Mouse (Mus musculus) lung, embryonic 16.5 days (tissue): ENCODE results near the gene 9930111J21Rik1. TPM values are rescaled to one million over a fixed set of nuclear protein-coding genes. Genes with fewer than 3 reads are reported as not detected.
"Not testable (repeated sequence)": the region's sequence is repeated elsewhere in the genome, so short reads cannot be mapped to it uniquely, and the experiment has no call there.

ENCODE experiments used
- ATAC-seq: fragments of 200-750 bp; cut with Nextera tagmentation; 2 replicates; pipeline ENCODE4 v1.8.0; 2017; ENCODE audit warnings: low read depth, mild to moderate bottlenecking, moderate library complexity
- H3K27ac ChIP-seq: fragments of 300-500 bp; sonication (generic); 2 replicates; pipeline ENCODE4 v1.5.1; 2014; ENCODE audit warnings: mild to moderate bottlenecking, control low read depth, low read length
- H3K27me3 ChIP-seq: fragments of 300-500 bp; sonication (generic); 2 replicates; pipeline ENCODE4 v1.6.1; 2014; ENCODE audit warnings: low read depth, low read length, mixed read lengths; ENCODE audit not compliant: control insufficient read depth, insufficient read depth
- H3K36me3 ChIP-seq: fragments of 300-500 bp; sonication (generic); 2 replicates; pipeline ENCODE4 v1.6.1; 2014; ENCODE audit warnings: low read length; ENCODE audit not compliant: control insufficient read depth, insufficient read depth
- H3K4me1 ChIP-seq: fragments of 300-500 bp; sonication (generic); replicated peaks from 2 replicates; pipeline ENCODE4 v1.6.1; 2014; ENCODE audit warnings: low read length, mixed read lengths; ENCODE audit not compliant: control insufficient read depth, insufficient read depth
- H3K4me2 ChIP-seq: fragments of 300-500 bp; sonication (generic); 2 replicates; pipeline ENCODE4 v1.6.1; 2014; ENCODE audit warnings: low read depth, low read length, control low read depth
- H3K4me3 ChIP-seq: fragments of 300-500 bp; sonication (generic); 2 replicates; pipeline ENCODE4 v1.5.1; 2014; ENCODE audit warnings: mild to moderate bottlenecking, low read length, control low read depth
- H3K9ac ChIP-seq: fragments of 300-500 bp; sonication (generic); 2 replicates; pipeline ENCODE4 v1.6.1; 2014; ENCODE audit warnings: low read length, control low read depth
- H3K9me3 ChIP-seq: fragments of 300-500 bp; sonication (generic); 2 replicates; pipeline ENCODE4 v1.6.1; 2016; ENCODE audit warnings: low read length; ENCODE audit not compliant: control insufficient read depth
- WGBS: fragments of 180-500 bp; shearing (Covaris S2); extraction: QIAGEN DNeasy Blood & Tissue Kit; methylation state at CpG from one replicate; pipeline ENCODE4 v1.1.7; 2014; 5-methylcytosine and 5-hydroxymethylcytosine counted together
- polyA plus RNA-seq: library from polyadenylated mRNA; unstranded; fragments of >200 nt; fragmentation: Nextera tagmentation; extraction: Ambion mirVana; gene quantifications from 2 replicates; pipeline ENCODE4 v1.2.1, GENCODE M21; 2015

9930111J21Rik1 gene
- polyA plus RNA-seq, 1 experiment from 2014 or later, result 0.85 TPM

GRCm38 (mm10) chr11:48988219-48988618 is 9.0 kb upstream of the 9930111J21Rik1 start:
- not testable (repeated sequence) for H3K4me2 ChIP-seq, ATAC-seq, H3K36me3 ChIP-seq, H3K27ac ChIP-seq, H3K9ac ChIP-seq, H3K9me3 ChIP-seq, H3K4me1 ChIP-seq, H3K4me3 ChIP-seq, H3K27me3 ChIP-seq
- WGBS, result 70% methylated on average over 2 of the region's 3 CpGs

GRCm38 (mm10) chr11:48982848-48983247 is 3.6 kb upstream of the 9930111J21Rik1 start:
- H3K9me3 ChIP-seq, H3K27ac ChIP-seq, H3K4me1 ChIP-seq, H3K27me3 ChIP-seq, H3K36me3 ChIP-seq, H3K4me2 ChIP-seq, H3K9ac ChIP-seq, H3K4me3 ChIP-seq: not testable (repeated sequence)
- 0 out of 2 replicates have a peak, but pooled peaks have one; percentile 49 for ATAC-seq
- no CpG with 5 or more reads among the region's 3 CpGs for WGBS

DNA sequence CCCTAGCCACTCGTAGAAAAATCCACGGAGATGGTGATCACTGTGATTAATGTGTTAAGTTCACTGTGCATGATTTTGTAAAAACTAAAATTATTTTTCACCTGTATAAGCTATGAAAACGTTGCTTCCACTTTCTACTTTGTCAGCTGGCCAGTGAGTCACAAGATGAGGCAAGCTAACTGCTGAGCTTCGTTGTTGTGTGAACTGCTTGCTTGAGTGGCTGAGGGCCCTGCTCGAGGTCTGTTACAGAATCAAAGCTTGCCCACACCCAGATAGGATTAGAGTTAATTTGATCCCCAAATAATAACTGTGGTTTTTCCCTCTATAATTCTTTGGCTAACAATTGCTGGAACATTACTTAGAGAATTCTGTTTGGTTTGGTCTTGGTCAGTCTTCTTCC is 854 bp upstream of the 9930111J21Rik1 start:
- not testable (repeated sequence) for H3K4me1 ChIP-seq, H3K4me3 ChIP-seq, H3K4me2 ChIP-seq, ATAC-seq, H3K9me3 ChIP-seq, H3K9ac ChIP-seq, H3K27me3 ChIP-seq, H3K27ac ChIP-seq, H3K36me3 ChIP-seq
- no CpG with 5 or more reads among the region's 5 CpGs for WGBS

- not testable (repeated sequence) for ATAC-seq, H3K9me3 ChIP-seq, H3K27me3 ChIP-seq, H3K4me3 ChIP-seq, H3K27ac ChIP-seq, H3K36me3 ChIP-seq, H3K9ac ChIP-seq, H3K4me2 ChIP-seq, H3K4me1 ChIP-seq
- WGBS, result no CpG with 5 or more reads among the region's 1 CpGs
These were observed 808 bp downstream of the 9930111J21Rik1 start, which contains the start of gene Olfr56 for GRCm38 (mm10) chr11:48978240-48978939. Gene Olfr56, plus strand, starts transcription at chr11:48978889.

DNA sequence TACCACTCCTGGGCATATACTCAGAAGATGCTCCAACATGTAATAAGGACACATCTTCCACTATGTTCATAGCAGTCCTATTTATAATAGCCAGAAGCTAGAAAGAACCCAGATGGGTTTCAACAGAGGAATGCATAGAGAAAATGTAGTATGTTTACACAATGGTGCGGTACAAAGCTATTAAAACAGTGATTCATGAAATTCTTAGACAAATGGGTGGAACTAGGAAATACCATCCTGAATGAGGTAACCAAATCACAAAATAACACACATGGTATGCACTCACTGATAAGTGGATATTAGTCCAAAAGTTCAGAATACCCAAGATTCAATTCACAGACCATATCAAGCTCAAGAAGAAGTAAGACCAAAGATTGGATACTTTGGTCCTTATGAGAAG is 4.5 kb downstream of the 9930111J21Rik1 start:
- ATAC-seq, H3K9me3 ChIP-seq, H3K27me3 ChIP-seq, H3K27ac ChIP-seq, H3K4me2 ChIP-seq, H3K4me3 ChIP-seq, H3K36me3 ChIP-seq, H3K4me1 ChIP-seq, H3K9ac ChIP-seq: not testable (repeated sequence)
- no CpG with 5 or more reads among the region's 1 CpGs for WGBS

- not testable (repeated sequence) for H3K9ac ChIP-seq, H3K36me3 ChIP-seq, ATAC-seq, H3K4me3 ChIP-seq, H3K27ac ChIP-seq, H3K27me3 ChIP-seq, H3K4me1 ChIP-seq, H3K9me3 ChIP-seq, H3K4me2 ChIP-seq
- WGBS, result 89% methylated on average over 6 of the region's 6 CpGs
These were observed 33.1 kb downstream of the 9930111J21Rik1 start, which contains the start of gene Psme2b for GRCm38 (mm10) chr11:48946090-48946489. Gene Psme2b, minus strand, starts transcription at chr11:48946190.

DNA sequence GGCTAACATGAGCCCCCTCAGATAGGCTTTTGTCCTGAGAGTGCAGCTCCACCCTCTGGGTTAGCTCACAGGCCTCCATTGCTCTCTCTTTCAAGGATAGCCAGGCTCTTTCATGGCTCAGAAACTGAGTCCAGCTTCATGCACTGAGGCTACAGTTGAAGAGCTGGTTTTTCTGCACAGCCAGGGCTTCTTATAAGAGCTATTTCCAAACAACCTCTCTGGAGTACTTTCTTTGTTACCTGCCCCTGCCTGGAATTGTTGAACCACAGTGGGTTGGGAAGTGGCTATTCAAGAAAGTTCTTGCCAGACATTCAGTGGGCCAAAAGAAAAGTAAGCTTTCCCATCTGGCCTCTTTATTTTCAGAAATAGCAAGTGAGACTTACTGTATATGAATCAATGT is 39.9 kb downstream of the 9930111J21Rik1 start:
- not testable (repeated sequence) for H3K27me3 ChIP-seq, H3K36me3 ChIP-seq, H3K9me3 ChIP-seq, H3K9ac ChIP-seq, H3K4me2 ChIP-seq, H3K4me1 ChIP-seq, H3K4me3 ChIP-seq
- peak overlapping the region; percentile 73 for H3K27ac ChIP-seq
- ATAC-seq, result peak; percentile 84

GRCm38 (mm10) chr11:48935291-48935690 is 43.9 kb downstream of the 9930111J21Rik1 start:
- not testable (repeated sequence) for H3K27ac ChIP-seq, H3K9ac ChIP-seq, H3K4me2 ChIP-seq, H3K4me1 ChIP-seq, ATAC-seq, H3K27me3 ChIP-seq, H3K4me3 ChIP-seq, H3K9me3 ChIP-seq, H3K36me3 ChIP-seq
- no CpG with 5 or more reads among the region's 3 CpGs for WGBS

- peak; percentile 52; the same call in 1 of the 2 replicates for ATAC-seq
These were observed 45.3 kb downstream of the 9930111J21Rik1 start for GRCm38 (mm10) chr11:48933923-48934322.

GRCm38 (mm10) chr11:48933422-48933821 is 45.8 kb downstream of the 9930111J21Rik1 start:
- not testable (repeated sequence) for ATAC-seq, H3K36me3 ChIP-seq, H3K9me3 ChIP-seq, H3K27me3 ChIP-seq, H3K27ac ChIP-seq, H3K4me3 ChIP-seq, H3K9ac ChIP-seq, H3K4me1 ChIP-seq, H3K4me2 ChIP-seq
- 47% methylated on average over 1 of the region's 1 CpGs for WGBS

More at GRCm38 (mm10) chr11:48933923-48934322, 45.3 kb downstream of the 9930111J21Rik1 start:
- not testable (repeated sequence) for H3K27ac ChIP-seq, H3K36me3 ChIP-seq, H3K4me1 ChIP-seq, H3K27me3 ChIP-seq, H3K4me2 ChIP-seq, H3K9me3 ChIP-seq, H3K9ac ChIP-seq, H3K4me3 ChIP-seq
- WGBS, result 0% methylated on average over 1 of the region's 1 CpGs
